Mouse (Mus musculus) liver, adult 2 months (tissue): ENCODE data around the gene Secisbp2.
"Not testable (repeated sequence)": the region's sequence is repeated elsewhere in the genome, so short reads cannot be mapped to it uniquely, and the experiment has no call there.

Experiments
- CTCF ChIP-seq: fragments of 200-500 bp; IDR thresholded peaks from 2 replicates; pipeline ENCODE4 v1.5.1; 2011; ENCODE audit warnings: low read depth, low read length, control low read depth
- POLR2A ChIP-seq: fragments of 200-500 bp; IDR thresholded peaks from 2 replicates; pipeline ENCODE4 v1.6.1; 2011; ENCODE audit warnings: low read length, control low read depth; ENCODE audit not compliant: insufficient read depth; ENCODE audit errors: extremely low read depth

GRCm38 (mm10) chr13:51668195-51668594, 16.7 kb downstream of the Secisbp2 start:
- not testable (repeated sequence) for TF ChIP-seq CTCF, POLR2A
